Mouse (Mus musculus) forebrain, postnatal 0 days (tissue): ENCODE measurements around the gene Il13. TPM values are rescaled to one million over a fixed set of nuclear protein-coding genes. Genes with fewer than 3 reads are reported as not detected.

Experiments used
- ATAC-seq: fragments of 200-750 bp; cut with Nextera tagmentation; 2 replicates; pipeline ENCODE4 v1.8.0; 2017; ENCODE audit warnings: mild to moderate bottlenecking, moderate library complexity
- DNase-seq: peaks from one replicate; pipeline ENCODE4 v3.0.0-alpha.2; 2015
- H3K27ac ChIP-seq: fragments of 300-500 bp; sonication (generic); 2 replicates; pipeline ENCODE4 v1.5.1; 2014; ENCODE audit warnings: low read depth, mild to moderate bottlenecking, antibody characterized with exemption, low read length, moderate library complexity, mixed read lengths
- H3K27me3 ChIP-seq: fragments of 300-500 bp; sonication (generic); 2 replicates; pipeline ENCODE4 v1.6.1; 2014; ENCODE audit warnings: mild to moderate bottlenecking, low read length, mixed read lengths; ENCODE audit not compliant: insufficient read depth
- H3K36me3 ChIP-seq: fragments of 300-500 bp; sonication (generic); 2 replicates; pipeline ENCODE4 v1.6.1; 2014; ENCODE audit warnings: mild to moderate bottlenecking, moderate library complexity; ENCODE audit not compliant: insufficient read depth
- H3K4me1 ChIP-seq: fragments of 300-500 bp; sonication (generic); 2 replicates; pipeline ENCODE4 v1.6.1; 2014; ENCODE audit warnings: antibody characterized with exemption; ENCODE audit not compliant: insufficient read depth
- H3K4me2 ChIP-seq: fragments of 300-500 bp; sonication (generic); 2 replicates; pipeline ENCODE4 v1.6.1; 2014; ENCODE audit warnings: low read depth, mild to moderate bottlenecking, moderate library complexity
- H3K4me3 ChIP-seq: fragments of 300-500 bp; sonication (generic); 2 replicates; pipeline ENCODE4 v1.5.1; 2014; ENCODE audit warnings: low read depth, low read length, mixed read lengths
- H3K9ac ChIP-seq: fragments of 300-500 bp; sonication (generic); 2 replicates; pipeline ENCODE4 v1.6.1; 2014; ENCODE audit warnings: mild to moderate bottlenecking
- H3K9me3 ChIP-seq: fragments of 300-500 bp; sonication (generic); 2 replicates; pipeline ENCODE4 v1.6.1; 2016; ENCODE audit warnings: low read length
- CTCF ChIP-seq: sonication (generic); IDR thresholded peaks from 2 replicates; pipeline ENCODE4 v1.5.1; 2016; ENCODE audit warnings: antibody characterized with exemption, control low read depth, low read depth
- WGBS: fragments of 180-500 bp; shearing (Covaris S2); extraction: QIAGEN DNeasy Blood & Tissue Kit; methylation state at CpG from one replicate; pipeline ENCODE4 v1.1.7; 2014; 5-methylcytosine and 5-hydroxymethylcytosine counted together
- polyA plus RNA-seq: library from polyadenylated mRNA; unstranded; fragments of >200 nt; fragmentation: Nextera tagmentation; extraction: Ambion mirVana; gene quantifications from 2 replicates; pipeline ENCODE4 v1.2.1, GENCODE M21; 2015
- total RNA-seq: library from RNA; depleted of rRNA; stranded (reverse); fragments of >200 nt; gene quantifications from 2 replicates; pipeline ENCODE4 v1.2.3, GENCODE M21; 2014

The Il13 gene
- total and polyA plus RNA-seq, 2 experiments from 2014 or later, result not detected

DNA sequence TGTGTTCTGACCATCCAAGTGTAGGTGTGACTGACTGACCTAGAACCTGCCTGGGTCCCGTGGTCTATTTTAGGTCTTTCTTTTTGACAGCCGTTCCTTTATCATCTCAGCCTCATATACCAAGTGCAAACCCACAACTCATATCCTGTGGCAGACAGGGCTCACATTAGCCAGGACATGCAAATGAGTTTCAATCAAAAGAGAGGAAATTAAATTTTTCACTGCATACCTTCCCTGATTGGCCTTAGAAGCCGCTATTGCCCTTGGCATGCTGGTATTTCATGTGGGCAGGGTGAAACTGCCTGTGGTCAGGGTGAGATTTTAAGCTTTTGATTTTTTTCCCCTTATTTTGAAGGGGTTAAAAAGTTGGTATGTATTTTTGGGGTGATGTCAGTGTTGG is 24.8 kb downstream of the Il13 start:
- ATAC-seq, result no peak
- Histone ChIP-seq H3K4me1 (no peaks in the 10 kb centered on the region), H3K27ac (no peak overlapping the region), H3K9me3 (no peaks in the 10 kb centered on the region), H3K27me3 (no peaks in the 10 kb centered on the region), H3K36me3 (no peaks in the 10 kb centered on the region), H3K9ac (no peak overlapping the region), H3K4me2 (no peak overlapping the region), H3K4me3 (no peak overlapping the region)
- WGBS, result 88% methylated on average over 3 of the region's 3 CpGs
- no peak for TF ChIP-seq CTCF
- no peak for DNase-seq

GRCm38 (mm10) chr11:53609231-53609630 is 25.3 kb downstream of the Il13 start:
- ATAC-seq (no peak), DNase-seq (no peak)
- no peak overlapping the region for H3K9ac ChIP-seq
- no peak for TF ChIP-seq CTCF
- no peaks in the 10 kb centered on the region for H3K4me1 ChIP-seq
- no peaks in the 10 kb centered on the region for H3K27me3 ChIP-seq
- 78% methylated on average over 6 of the region's 6 CpGs for WGBS
- no peak overlapping the region for H3K27ac ChIP-seq
- no peak overlapping the region for H3K4me2 ChIP-seq
- peaks cover 4% of the 10 kb centered on the region; the same call in 1 of the 2 replicates for H3K36me3 ChIP-seq
- H3K9me3 ChIP-seq, result no peaks in the 10 kb centered on the region
- H3K4me3 ChIP-seq, result no peak overlapping the region

DNA sequence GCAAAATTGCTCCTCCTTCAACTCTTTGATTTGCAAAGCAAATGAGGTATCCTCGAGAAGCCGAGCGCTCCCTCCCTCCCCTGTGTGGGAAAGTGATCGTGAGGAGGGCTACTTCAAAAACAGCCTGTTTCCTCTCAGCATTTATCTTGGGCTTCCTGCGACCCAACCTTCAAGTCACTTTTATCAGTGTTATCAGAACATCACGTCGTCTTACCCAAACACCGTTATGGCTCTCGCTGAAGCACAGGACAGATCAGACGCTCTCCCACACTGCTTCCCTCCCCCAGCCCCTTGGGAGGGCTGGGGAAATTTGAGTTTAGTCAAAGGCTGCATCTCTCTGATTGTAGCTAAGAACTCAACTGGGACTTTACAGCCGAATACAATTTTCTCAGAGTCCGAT is 28.9 kb downstream of the Il13 start:
- no peak for TF ChIP-seq CTCF
- Histone ChIP-seq H3K27me3 (no peaks in the 10 kb centered on the region), H3K9me3 (no peaks in the 10 kb centered on the region)

GRCm38 (mm10) chr11:53604983-53605382 is 29.5 kb downstream of the Il13 start:
- WGBS, result 96% methylated on average over 3 of the region's 3 CpGs
- TF ChIP-seq CTCF, result no peak

More for the DNA sequence above, 28.9 kb downstream of the Il13 start:
- ATAC-seq (no peak), DNase-seq (no peak)
- H3K9ac ChIP-seq, result no peak overlapping the region
- H3K4me2 ChIP-seq, result no peak overlapping the region
- 10% methylated on average over 12 of the region's 12 CpGs for WGBS
- H3K4me3 ChIP-seq, result no peak overlapping the region
- H3K4me1 ChIP-seq, result no peaks in the 10 kb centered on the region
- H3K36me3 ChIP-seq, result peaks cover 23% of the 10 kb centered on the region
- H3K27ac ChIP-seq, result no peak overlapping the region

DNA sequence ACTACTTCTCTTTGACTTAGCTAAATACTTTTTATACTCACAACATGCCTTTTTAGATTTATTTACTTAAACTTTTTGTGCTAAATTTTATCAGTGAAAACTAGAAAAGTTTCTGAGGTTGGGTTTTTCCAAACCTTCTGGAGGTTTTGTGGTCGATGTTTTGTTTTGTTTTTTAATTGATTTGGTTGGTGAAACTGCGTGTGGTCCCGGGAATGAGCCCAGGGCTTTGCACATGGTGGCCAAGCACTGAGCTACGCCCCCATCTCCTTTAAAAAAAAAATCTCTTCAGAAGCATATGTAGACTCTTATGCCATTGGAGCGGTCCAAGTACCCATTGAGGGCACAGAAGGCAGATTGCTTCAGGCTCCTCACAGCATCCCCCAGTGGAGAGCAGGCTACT is 43.4 kb downstream of the Il13 start:
- H3K4me2 ChIP-seq, result no peak overlapping the region
- DNase-seq (no peak), ATAC-seq (no peak)
- H3K4me1 ChIP-seq, result no peaks in the 10 kb centered on the region
- H3K9ac ChIP-seq, result no peak overlapping the region
- H3K36me3 ChIP-seq, result peaks cover 83% of the 10 kb centered on the region
- H3K4me3 ChIP-seq, result no peak overlapping the region
- no peak overlapping the region for H3K27ac ChIP-seq
- no peaks in the 10 kb centered on the region for H3K9me3 ChIP-seq
- TF ChIP-seq CTCF, result no peak
- WGBS, result 96% methylated on average over 5 of the region's 5 CpGs
- H3K27me3 ChIP-seq, result no peaks in the 10 kb centered on the region

More at GRCm38 (mm10) chr11:53604983-53605382, 29.5 kb downstream of the Il13 start:
- ATAC-seq (no peak), DNase-seq (no peak)
- H3K9me3 ChIP-seq, result no peaks in the 10 kb centered on the region
- H3K4me2 ChIP-seq, result no peak overlapping the region
- H3K9ac ChIP-seq, result no peak overlapping the region
- no peak overlapping the region for H3K27ac ChIP-seq
- H3K4me1 ChIP-seq, result no peaks in the 10 kb centered on the region
- H3K36me3 ChIP-seq, result peaks cover 29% of the 10 kb centered on the region
- H3K27me3 ChIP-seq, result no peaks in the 10 kb centered on the region
- H3K4me3 ChIP-seq, result no peak overlapping the region

GRCm38 (mm10) chr11:53590368-53590768 is 44.1 kb downstream of the Il13 start:
- Histone ChIP-seq H3K27ac (no peak overlapping the region), H3K4me1 (no peaks in the 10 kb centered on the region), H3K4me3 (no peak overlapping the region), H3K36me3 (peaks cover 80% of the 10 kb centered on the region), H3K9me3 (no peaks in the 10 kb centered on the region), H3K27me3 (no peaks in the 10 kb centered on the region), H3K4me2 (no peak overlapping the region), H3K9ac (no peak overlapping the region)
- ATAC-seq (no peak), DNase-seq (peak; percentile 47)
- peak; percentile 73 for TF ChIP-seq CTCF
- WGBS, result 48% methylated on average over 15 of the region's 15 CpGs

- DNase-seq, result no peak
- Histone ChIP-seq H3K27ac (no peak overlapping the region), H3K4me2 (no peak overlapping the region), H3K9ac (no peak overlapping the region), H3K36me3 (peaks cover 77% of the 10 kb centered on the region), H3K4me3 (no peak overlapping the region), H3K27me3 (no peaks in the 10 kb centered on the region), H3K4me1 (no peaks in the 10 kb centered on the region), H3K9me3 (no peaks in the 10 kb centered on the region)
- TF ChIP-seq CTCF, result no peak
- 84% methylated on average over 8 of the region's 8 CpGs for WGBS
- ATAC-seq, result no peak
These were observed 46.2 kb downstream of the Il13 start for GRCm38 (mm10) chr11:53588279-53588678.

GRCm38 (mm10) chr11:53585510-53585909 is 49.0 kb downstream of the Il13 start:
- Histone ChIP-seq H3K4me3 (no peak overlapping the region), H3K36me3 (peaks cover 72% of the 10 kb centered on the region), H3K4me1 (no peaks in the 10 kb centered on the region), H3K27ac (no peak overlapping the region), H3K9ac (no peak overlapping the region), H3K4me2 (no peak overlapping the region), H3K27me3 (no peaks in the 10 kb centered on the region), H3K9me3 (no peaks in the 10 kb centered on the region)
- TF ChIP-seq CTCF, result no peak
- no peak for DNase-seq
- WGBS, result 95% methylated on average over 6 of the region's 6 CpGs
- no peak for ATAC-seq
